Mouse (Mus musculus) forebrain, postnatal 0 days (tissue): ENCODE results near the gene Pqlc2. TPM values are rescaled to one million over a fixed set of nuclear protein-coding genes. Genes with fewer than 3 reads are reported as not detected.

Experiments
- ATAC-seq: fragments of 200-750 bp; cut with Nextera tagmentation; 2 replicates; pipeline ENCODE4 v1.8.0; 2017; ENCODE audit warnings: mild to moderate bottlenecking, moderate library complexity
- DNase-seq: peaks from one replicate; pipeline ENCODE4 v3.0.0-alpha.2; 2015
- H3K27ac ChIP-seq: fragments of 300-500 bp; sonication (generic); 2 replicates; pipeline ENCODE4 v1.5.1; 2014; ENCODE audit warnings: low read depth, mild to moderate bottlenecking, antibody characterized with exemption, low read length, moderate library complexity, mixed read lengths
- H3K27me3 ChIP-seq: fragments of 300-500 bp; sonication (generic); 2 replicates; pipeline ENCODE4 v1.6.1; 2014; ENCODE audit warnings: mild to moderate bottlenecking, low read length, mixed read lengths; ENCODE audit not compliant: insufficient read depth
- H3K36me3 ChIP-seq: fragments of 300-500 bp; sonication (generic); 2 replicates; pipeline ENCODE4 v1.6.1; 2014; ENCODE audit warnings: mild to moderate bottlenecking, moderate library complexity; ENCODE audit not compliant: insufficient read depth
- H3K4me1 ChIP-seq: fragments of 300-500 bp; sonication (generic); 2 replicates; pipeline ENCODE4 v1.6.1; 2014; ENCODE audit warnings: antibody characterized with exemption; ENCODE audit not compliant: insufficient read depth
- H3K4me2 ChIP-seq: fragments of 300-500 bp; sonication (generic); 2 replicates; pipeline ENCODE4 v1.6.1; 2014; ENCODE audit warnings: low read depth, mild to moderate bottlenecking, moderate library complexity
- H3K4me3 ChIP-seq: fragments of 300-500 bp; sonication (generic); 2 replicates; pipeline ENCODE4 v1.5.1; 2014; ENCODE audit warnings: low read depth, low read length, mixed read lengths
- H3K9ac ChIP-seq: fragments of 300-500 bp; sonication (generic); 2 replicates; pipeline ENCODE4 v1.6.1; 2014; ENCODE audit warnings: mild to moderate bottlenecking
- H3K9me3 ChIP-seq: fragments of 300-500 bp; sonication (generic); 2 replicates; pipeline ENCODE4 v1.6.1; 2016; ENCODE audit warnings: low read length
- CTCF ChIP-seq: sonication (generic); IDR thresholded peaks from 2 replicates; pipeline ENCODE4 v1.5.1; 2016; ENCODE audit warnings: antibody characterized with exemption, control low read depth, low read depth
- WGBS: fragments of 180-500 bp; shearing (Covaris S2); extraction: QIAGEN DNeasy Blood & Tissue Kit; methylation state at CpG from one replicate; pipeline ENCODE4 v1.1.7; 2014; 5-methylcytosine and 5-hydroxymethylcytosine counted together
- polyA plus RNA-seq: library from polyadenylated mRNA; unstranded; fragments of >200 nt; fragmentation: Nextera tagmentation; extraction: Ambion mirVana; gene quantifications from 2 replicates; pipeline ENCODE4 v1.2.1, GENCODE M21; 2015
- total RNA-seq: library from RNA; depleted of rRNA; stranded (reverse); fragments of >200 nt; gene quantifications from 2 replicates; pipeline ENCODE4 v1.2.3, GENCODE M21; 2014

Gene Pqlc2
- total and polyA plus RNA-seq, 2 experiments from 2014 or later: 12.1 to 15.3 TPM

DNA sequence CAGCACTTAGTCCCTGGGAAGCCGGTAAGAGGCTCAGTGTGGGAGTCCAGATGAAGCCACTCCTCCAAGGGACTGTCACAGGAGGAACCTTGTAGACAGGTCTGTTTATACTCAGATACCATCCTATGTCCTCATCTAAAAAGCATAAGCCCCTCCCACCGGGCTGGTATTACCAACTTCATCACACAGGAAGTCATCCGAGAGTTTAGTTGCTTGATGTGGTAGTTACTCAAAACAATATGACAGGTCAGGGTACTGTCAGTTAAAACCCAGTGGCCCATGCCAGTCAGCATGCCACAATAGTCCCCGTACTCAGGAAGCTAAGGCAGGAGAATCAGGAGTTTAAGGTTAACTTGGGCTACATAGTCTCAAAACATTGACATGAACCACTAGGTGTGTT lies 9.2 kb upstream of the Pqlc2 start:
- Histone ChIP-seq H3K9me3 (no peaks in the 10 kb centered on the region), H3K27me3 (no peaks in the 10 kb centered on the region), H3K9ac (no peak overlapping the region), H3K4me1 (no peaks in the 10 kb centered on the region), H3K4me3 (no peak overlapping the region), H3K4me2 (no peak overlapping the region), H3K36me3 (peaks cover 10% of the 10 kb centered on the region; the same call in 1 of the 2 replicates), H3K27ac (no peak overlapping the region)
- no peak for TF ChIP-seq CTCF
- ATAC-seq (no peak), DNase-seq (no peak)
- 91% methylated on average over 4 of the region's 4 CpGs for whole genome bisulfite sequencing

DNA sequence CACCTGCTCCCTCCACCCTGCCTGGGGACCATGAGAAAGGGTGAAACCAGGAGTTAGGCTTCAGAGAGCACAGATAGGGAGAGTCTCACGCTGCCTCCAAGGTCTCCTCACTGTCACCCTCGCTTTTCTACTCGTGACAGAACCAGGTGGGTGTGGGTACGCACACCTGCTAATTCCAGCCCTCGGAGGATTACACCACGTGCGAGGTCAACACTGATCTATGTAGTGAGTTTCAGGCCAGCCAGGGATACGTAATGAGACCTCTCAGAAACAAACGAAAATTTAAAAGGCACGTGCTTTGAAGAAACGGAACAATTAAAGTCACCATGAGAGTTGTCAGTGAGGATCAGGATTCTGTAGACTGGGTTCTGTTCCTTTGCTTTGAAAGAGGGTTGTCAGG lies 7.9 kb upstream of the Pqlc2 start:
- 93% methylated on average over 11 of the region's 11 CpGs for WGBS
- Histone ChIP-seq H3K9me3 (no peaks in the 10 kb centered on the region), H3K4me2 (no peak overlapping the region), H3K36me3 (peaks cover 18% of the 10 kb centered on the region), H3K27me3 (no peaks in the 10 kb centered on the region), H3K27ac (no peak overlapping the region), H3K4me1 (no peaks in the 10 kb centered on the region), H3K9ac (no peak overlapping the region), H3K4me3 (no peak overlapping the region)
- TF ChIP-seq CTCF: no peak
- ATAC-seq (no peak), DNase-seq (no peak)

DNA sequence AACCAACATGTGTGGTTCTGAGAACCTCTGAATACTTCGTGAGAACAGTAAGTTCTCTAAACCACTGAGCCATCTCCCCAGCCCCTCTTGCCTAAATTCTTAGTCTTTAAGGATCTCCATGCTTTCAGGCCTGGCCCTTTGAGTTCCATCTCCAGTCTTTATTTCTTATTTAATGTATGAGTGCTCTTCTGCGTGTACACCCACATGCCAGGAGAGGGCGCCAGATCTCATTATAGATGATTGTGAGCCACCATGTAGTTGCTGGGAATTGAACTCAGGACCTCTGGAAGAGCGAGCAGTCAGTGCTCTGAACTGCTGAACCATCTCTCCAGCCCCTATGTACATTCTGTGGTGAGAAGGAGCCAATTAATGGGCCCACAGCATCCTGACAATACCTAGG lies 2.1 kb upstream of the Pqlc2 start:
- Histone ChIP-seq H3K4me1 (peaks cover 19% of the 10 kb centered on the region; the same call in 1 of the 2 replicates), H3K4me3 (no peak overlapping the region), H3K36me3 (peaks cover 18% of the 10 kb centered on the region), H3K4me2 (no peak overlapping the region), H3K27ac (no peak overlapping the region), H3K9me3 (no peaks in the 10 kb centered on the region), H3K9ac (no peak overlapping the region), H3K27me3 (no peaks in the 10 kb centered on the region)
- peak; percentile 58 for TF ChIP-seq CTCF
- DNase-seq (peak; percentile 36), ATAC-seq (no peak)
- 58% methylated on average over 4 of the region's 4 CpGs for WGBS

DNA sequence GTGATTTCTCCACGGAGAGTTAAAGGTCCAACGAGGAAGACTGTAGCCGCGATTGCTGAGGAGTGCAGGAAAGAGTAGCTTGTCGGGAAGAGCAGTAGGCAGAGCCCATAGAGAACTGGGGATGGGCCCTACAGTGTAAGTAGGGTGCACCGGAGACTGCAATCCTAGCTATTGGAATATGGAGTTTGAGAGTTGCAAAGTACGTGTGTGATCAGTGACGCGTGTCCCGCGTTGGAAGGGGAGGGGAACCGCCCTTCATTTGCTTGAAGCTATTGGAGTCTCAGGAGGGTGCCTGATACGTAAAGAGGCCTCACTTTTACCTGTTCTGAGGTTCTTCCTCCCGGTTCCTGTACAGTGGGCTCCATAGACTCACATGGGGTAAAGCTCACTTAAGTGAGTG lies 1.2 kb upstream of the Pqlc2 start:
- Histone ChIP-seq H3K27ac (no peak overlapping the region), H3K36me3 (peaks cover 18% of the 10 kb centered on the region), H3K9ac (peak overlapping the region; percentile 79), H3K4me3 (peak overlapping the region; percentile 93), H3K4me2 (peak overlapping the region; percentile 92), H3K9me3 (no peaks in the 10 kb centered on the region), H3K4me1 (peaks cover 19% of the 10 kb centered on the region; the same call in 1 of the 2 replicates), H3K27me3 (no peaks in the 10 kb centered on the region)
- ATAC-seq (no peak), DNase-seq (no peak)
- WGBS: 16% methylated on average over 14 of the region's 14 CpGs
- TF ChIP-seq CTCF: no peak

DNA sequence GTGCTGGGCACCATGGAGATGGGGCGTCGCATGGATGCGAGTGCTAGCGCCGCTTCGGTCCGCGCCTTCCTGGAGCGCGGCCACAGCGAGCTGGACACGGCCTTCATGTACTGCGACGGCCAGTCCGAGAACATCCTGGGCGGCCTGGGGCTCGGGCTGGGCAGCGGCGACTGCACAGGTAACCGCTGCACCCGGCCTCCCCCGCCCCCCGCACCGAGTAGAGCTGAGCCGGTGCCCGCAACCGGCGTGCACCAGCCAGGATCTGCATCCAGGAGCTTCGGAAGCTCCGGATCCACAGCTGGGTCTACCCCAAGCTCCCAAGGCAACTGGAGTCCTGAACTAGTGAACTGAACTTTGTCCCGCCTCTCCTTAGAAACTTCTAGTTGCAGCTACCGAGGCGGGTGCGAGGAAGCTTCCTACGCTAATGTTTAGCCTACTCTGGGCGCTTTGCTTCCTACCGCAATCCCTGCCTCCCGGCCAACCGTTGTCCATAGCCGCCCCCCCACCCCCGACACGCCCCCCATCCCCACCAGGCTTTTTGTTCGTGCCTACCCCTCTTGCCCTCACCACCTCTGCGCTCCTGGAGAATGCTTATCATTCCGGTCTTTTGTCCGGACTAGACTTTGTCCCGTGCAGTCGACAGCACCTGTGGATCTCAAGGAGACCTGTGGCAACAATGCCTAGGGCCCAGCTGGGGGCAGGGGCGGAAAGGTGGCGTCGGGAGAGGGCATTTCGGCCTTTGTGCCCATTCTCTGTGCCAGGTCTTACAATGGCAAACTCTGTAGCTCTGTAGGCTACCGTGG lies 592 bp upstream of the Pqlc2 start:
- DNase-seq: no peak
- peak; percentile 59 for ATAC-seq
- Histone ChIP-seq H3K36me3 (peaks cover 23% of the 10 kb centered on the region), H3K4me1 (peaks cover 19% of the 10 kb centered on the region; the same call in 1 of the 2 replicates), H3K27me3 (no peaks in the 10 kb centered on the region), H3K9ac (peak overlapping the region; percentile 79), H3K27ac (peak overlapping the region; percentile 72), H3K4me3 (peak overlapping the region; percentile 93), H3K9me3 (no peaks in the 10 kb centered on the region), H3K4me2 (peak overlapping the region; percentile 92)
- TF ChIP-seq CTCF: no peak; the same call in 1 of the 2 replicates
- 2% methylated on average over 53 of the region's 53 CpGs for WGBS

DNA sequence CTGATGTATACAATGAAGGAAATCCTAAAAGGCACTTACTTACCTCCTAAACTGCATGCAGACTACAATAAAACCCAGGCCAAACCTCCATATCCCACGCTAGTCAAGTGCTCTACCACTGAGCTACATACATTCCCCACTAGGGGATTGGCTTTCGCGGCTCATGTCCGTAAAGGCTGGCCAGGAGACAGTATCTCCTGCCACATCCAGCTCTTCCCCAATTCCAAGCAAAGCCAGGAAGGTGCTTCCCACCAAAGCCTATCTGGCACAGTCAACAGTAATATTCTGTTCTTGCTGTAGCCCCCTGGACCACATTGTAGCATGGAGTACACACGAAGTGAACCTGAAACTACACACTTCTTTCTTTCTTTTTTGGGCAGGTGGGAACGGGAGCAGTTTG lies 857 bp downstream of the Pqlc2 start:
- peaks cover 19% of the 10 kb centered on the region; the same call in 1 of the 2 replicates for H3K4me1 ChIP-seq
- peak; percentile 22; the same call in 1 of the 2 replicates for TF ChIP-seq CTCF
- no peak for DNase-seq
- H3K4me2 ChIP-seq: peak overlapping the region; percentile 92
- no peaks in the 10 kb centered on the region for H3K9me3 ChIP-seq
- no peak overlapping the region for H3K27ac ChIP-seq
- peak overlapping the region; percentile 79 for H3K9ac ChIP-seq
- WGBS: 24% methylated on average over 6 of the region's 6 CpGs
- peak overlapping the region; percentile 93 for H3K4me3 ChIP-seq
- H3K27me3 ChIP-seq: no peaks in the 10 kb centered on the region
- H3K36me3 ChIP-seq: peaks cover 12% of the 10 kb centered on the region
- ATAC-seq: no peak

DNA sequence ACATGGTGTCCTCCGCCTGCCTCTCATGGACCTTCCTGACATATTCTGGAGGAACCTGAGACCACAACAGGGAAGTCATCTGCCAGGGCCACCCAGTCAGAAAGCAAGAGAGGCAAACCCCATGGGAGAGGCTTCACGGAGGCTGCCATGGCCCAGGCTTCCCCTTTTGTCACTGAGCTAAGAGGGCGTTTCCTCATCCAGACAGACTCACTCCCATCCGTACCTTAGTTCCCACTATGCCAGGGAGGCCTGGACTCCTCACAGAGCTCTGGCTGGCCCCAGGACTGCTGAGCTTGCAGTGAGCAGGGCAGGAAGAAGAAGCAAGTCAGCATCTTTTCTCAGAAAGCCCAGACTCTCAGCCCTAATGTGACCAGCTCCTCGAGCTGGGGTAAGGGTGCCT lies 2.6 kb downstream of the Pqlc2 start:
- TF ChIP-seq CTCF: no peak
- H3K27ac ChIP-seq: no peak overlapping the region
- H3K36me3 ChIP-seq: peaks cover 6% of the 10 kb centered on the region
- no peak overlapping the region for H3K4me3 ChIP-seq
- no peaks in the 10 kb centered on the region for H3K27me3 ChIP-seq
- DNase-seq: no peak
- 85% methylated on average over 5 of the region's 5 CpGs for WGBS
- peaks cover 19% of the 10 kb centered on the region; the same call in 1 of the 2 replicates for H3K4me1 ChIP-seq
- no peaks in the 10 kb centered on the region for H3K9me3 ChIP-seq
- no peak for ATAC-seq
- H3K4me2 ChIP-seq: no peak overlapping the region
- H3K9ac ChIP-seq: no peak overlapping the region
